Mouse (Mus musculus) cerebellum, adult 9-11 months (tissue): ENCODE data around the gene Pdzd2.
A peak's percentile ranks its signal among the peaks of the same experiment; 100 is the strongest.

ENCODE experiments used
- DNase-seq: peaks from one replicate; pipeline ENCODE4 v3.0.0; 2022

Gene Pdzd2

DNA sequence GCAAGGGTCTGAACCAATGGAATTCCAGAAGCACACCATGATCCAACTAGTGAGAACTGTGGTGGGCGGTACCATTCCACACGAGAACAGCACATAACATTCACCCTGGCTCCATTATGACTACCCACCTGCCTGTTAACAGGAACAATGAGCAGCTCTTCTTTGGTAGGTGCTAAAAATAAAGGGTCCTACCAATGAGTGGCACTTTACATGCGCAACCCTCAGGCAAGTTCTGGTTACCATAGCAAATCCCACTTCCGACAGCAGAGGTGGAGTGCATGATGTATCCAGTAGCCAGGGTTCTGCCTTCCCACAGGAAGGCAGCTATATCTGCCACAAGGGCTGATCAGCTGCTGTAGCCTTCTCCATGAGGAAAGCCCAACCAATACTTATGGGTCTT, 11.3 kb downstream of the Pdzd2 start:
- DNase-seq = no peak

DNA sequence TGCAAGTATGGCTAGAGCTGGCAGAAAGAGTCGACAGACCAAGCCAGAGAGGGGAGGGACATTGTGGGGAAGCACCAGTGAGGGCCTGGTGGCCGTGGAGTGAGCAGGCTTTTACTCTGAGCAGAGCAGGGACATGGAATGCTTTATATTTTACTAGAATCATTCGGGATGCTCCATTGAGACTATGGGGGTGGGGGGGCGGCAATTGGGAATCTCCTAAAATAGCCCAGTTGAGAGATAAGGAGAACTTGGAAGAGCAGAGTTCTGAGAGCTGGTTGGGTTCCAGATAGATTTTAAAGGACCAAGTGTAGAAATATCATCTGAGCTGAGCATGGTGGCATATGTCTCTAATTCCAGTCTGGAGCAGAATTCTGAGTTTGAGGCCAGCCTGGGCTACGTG, 14.5 kb downstream of the Pdzd2 start:
- DNase-seq = no peak

DNA sequence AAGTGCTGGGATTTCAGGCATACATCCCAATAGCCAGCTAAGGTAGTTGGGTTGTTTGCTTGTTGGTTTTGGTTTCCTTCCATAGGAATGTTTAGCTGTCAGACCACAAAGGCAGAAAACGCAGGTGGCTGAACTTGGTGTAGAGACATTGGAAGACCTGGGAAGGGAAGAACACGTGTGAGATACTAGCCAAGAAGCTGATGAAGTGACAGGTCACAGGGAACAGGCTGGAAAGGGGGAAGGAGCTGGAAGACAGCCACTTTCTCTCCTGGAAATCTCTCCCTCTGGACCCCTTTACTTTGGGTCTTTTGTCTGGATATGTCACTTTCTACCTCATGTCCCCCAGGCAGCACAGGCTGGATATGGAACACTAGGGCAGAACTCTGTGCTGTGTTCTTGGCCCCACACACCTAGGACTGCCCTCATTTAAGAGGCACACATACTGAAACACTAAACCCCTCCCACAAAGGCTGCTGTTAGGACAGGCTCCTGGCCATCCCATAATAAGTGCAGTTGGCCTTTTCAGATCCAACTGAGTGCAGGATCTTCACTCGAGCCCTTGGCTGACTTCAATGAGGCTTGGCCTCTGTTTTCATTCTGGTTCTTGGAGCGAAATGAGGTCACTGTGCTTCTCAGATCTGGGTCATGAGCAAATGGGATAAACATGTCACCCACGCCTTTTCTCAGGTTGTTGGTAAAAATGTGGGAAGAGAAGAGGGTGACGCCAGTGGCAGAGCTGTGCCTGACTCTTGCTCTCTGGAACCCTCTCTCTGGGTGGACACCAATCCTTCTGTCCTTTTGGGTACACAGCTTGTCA, 17.8 kb downstream of the Pdzd2 start:
- DNase-seq = no peak

- no peak for DNase-seq
Measured at GRCm38 (mm10) chr15:12718819-12719218, 20.9 kb downstream of the Pdzd2 start.

GRCm38 (mm10) chr15:12717410-12717809, 22.3 kb downstream of the Pdzd2 start:
- DNase-seq = no peak

DNA sequence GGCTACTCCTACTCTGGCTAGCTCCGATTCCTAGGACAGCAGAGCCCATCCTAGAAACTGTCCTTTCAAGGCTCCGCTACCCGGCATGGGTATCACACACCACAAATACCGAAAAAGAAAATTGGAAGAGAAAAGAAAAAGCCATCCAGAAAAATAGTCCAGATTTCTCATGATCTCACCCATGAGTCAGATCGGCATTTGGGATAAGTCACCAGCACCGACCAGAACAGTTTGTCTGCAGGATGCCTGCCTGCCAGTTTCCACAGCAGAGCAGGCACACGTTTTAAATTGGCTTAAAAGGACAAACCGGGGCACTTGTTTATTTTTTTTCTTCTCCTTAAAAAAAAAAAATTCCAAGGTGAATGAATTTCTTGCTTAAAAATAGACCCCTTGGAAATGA, 22.8 kb downstream of the Pdzd2 start:
- no peak for DNase-seq

DNA sequence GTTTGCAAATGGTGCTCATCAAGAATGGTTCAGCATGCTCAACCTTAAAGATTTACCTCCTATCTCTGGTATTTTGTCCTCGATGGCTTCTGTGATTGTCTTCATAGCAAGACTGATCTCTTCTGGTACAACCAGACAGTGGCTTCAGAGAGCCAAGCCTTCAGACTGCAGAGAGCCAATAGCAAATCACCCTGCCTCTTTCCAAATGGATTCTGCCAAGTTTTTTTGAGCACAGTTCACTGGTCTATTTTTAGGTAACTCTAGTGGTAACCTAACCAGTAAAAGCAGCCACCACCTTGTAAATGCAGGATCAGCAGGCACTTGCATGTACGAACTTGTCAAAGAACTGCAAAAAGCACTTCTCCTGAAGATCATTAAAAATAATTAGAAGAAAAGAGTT, 25.4 kb downstream of the Pdzd2 start:
- no peak for DNase-seq

DNA sequence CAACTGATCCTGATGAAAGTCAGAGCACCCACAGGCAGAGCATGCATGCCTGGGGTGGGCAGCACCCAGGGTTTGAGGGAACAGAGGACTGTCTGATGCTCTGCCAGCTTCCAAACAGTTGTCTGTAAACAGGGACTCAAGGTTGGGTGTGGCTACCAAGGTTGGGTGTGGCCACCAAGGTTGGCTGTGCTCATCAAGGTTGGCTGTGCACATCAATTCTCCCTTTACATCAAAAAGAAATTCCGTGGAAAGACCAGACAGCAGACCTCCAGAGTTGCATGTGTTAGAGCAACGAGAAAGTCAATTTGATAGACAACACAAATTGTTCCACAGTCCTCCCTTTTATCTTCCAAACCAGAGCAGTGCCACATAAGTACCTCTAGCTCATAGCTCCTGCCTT, 26.5 kb downstream of the Pdzd2 start:
- DNase-seq = no peak

GRCm38 (mm10) chr15:12710036-12710435, 29.7 kb downstream of the Pdzd2 start:
- peak; percentile 26 for DNase-seq

DNA sequence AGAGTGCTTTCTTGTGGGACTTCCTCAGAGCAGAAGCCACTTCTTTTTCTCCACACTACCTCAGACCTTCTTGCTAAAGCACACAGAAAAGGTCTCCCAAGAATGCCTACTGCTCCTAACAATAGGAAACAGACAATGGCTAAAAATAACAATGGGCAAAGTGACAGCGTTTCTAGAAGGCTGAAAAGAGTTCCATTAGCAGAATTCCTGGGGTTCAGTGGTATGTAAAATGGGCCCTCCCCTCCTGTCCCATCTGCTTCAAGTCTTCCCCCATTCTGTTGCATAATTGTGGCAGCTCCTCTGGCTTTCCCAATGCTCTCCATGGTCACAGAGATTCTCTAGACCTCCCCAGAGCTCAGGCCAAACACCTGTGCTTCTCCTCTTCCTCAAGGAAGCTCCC, 31.4 kb downstream of the Pdzd2 start:
- no peak for DNase-seq

- no peak for DNase-seq
Measured at GRCm38 (mm10) chr15:12706902-12707301, 32.8 kb downstream of the Pdzd2 start.

DNA sequence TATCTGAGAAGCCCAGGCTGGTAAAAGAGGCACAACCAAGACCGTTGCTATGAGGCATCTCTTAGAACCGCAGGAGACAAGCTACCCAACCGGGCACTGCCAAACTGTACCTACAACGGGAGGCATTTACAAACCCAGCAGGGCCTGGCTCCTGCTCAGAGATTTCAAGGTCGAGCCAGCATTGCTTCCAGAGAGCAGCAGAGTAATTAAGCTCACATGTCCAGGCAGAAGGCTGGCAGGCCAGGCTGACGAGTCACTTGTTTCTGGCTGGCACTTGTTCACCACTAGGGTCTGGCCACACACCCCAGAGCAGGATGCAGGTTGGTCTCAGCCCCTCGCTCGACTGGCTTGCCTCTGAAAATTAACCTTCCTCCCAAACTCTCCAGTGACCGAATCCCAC, 39.4 kb downstream of the Pdzd2 start:
- DNase-seq = peak; percentile 72

GRCm38 (mm10) chr15:12697741-12698140, 42.0 kb downstream of the Pdzd2 start:
- no peak for DNase-seq

- no peak for DNase-seq
Measured at GRCm38 (mm10) chr15:12696889-12697288, 42.8 kb downstream of the Pdzd2 start.

GRCm38 (mm10) chr15:12689716-12690381, 49.9 kb downstream of the Pdzd2 start:
- no peak for DNase-seq

DNA sequence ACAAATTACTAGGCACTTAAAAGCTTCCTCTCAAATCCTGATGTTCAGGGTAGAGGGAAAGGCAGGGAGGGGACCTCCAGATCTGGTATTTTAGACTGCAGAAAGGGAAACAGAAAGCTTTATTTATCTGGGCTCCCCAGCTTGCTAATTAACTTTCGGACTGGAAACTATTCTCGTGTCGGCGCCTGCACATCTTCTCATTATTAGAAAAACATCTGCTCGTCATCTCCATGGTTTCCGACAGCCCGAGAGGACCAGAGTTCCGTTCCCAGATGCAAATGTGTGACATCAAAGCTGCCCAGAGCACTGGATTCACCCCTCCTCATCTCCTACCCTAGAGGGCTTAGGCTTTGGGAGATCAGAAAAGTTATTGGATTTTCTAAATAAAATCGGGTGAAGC, 57.2 kb downstream of the Pdzd2 start:
- DNase-seq = no peak

DNA sequence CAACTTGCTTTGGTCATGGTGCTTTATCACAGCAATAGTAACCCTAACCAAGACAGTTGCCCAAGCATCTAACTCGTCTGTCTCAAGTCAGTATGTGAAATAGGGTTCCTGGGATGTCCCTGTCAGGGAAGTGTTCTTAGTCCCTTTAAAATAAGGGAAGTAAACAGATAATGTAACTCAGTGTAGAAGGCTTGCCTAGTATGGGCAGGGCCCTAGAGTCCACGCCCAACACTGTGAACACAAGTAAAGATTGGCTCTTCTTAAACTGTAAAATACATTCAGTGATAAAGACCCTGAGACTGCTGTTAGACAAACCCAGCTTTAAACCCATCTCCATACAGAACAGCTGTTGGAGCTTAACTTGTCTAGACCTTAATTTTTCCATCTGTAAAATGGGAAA, 57.8 kb downstream of the Pdzd2 start:
- no peak for DNase-seq

GRCm38 (mm10) chr15:12680750-12681149, 59.0 kb downstream of the Pdzd2 start:
- no peak for DNase-seq

GRCm38 (mm10) chr15:12679996-12680395, 59.7 kb downstream of the Pdzd2 start:
- no peak for DNase-seq

GRCm38 (mm10) chr15:12678540-12679112, 61.1 kb downstream of the Pdzd2 start:
- DNase-seq = no peak

GRCm38 (mm10) chr15:12675366-12675765, 64.4 kb downstream of the Pdzd2 start:
- DNase-seq = no peak

- no peak for DNase-seq
Measured at GRCm38 (mm10) chr15:12674026-12674425, 65.7 kb downstream of the Pdzd2 start.

DNA sequence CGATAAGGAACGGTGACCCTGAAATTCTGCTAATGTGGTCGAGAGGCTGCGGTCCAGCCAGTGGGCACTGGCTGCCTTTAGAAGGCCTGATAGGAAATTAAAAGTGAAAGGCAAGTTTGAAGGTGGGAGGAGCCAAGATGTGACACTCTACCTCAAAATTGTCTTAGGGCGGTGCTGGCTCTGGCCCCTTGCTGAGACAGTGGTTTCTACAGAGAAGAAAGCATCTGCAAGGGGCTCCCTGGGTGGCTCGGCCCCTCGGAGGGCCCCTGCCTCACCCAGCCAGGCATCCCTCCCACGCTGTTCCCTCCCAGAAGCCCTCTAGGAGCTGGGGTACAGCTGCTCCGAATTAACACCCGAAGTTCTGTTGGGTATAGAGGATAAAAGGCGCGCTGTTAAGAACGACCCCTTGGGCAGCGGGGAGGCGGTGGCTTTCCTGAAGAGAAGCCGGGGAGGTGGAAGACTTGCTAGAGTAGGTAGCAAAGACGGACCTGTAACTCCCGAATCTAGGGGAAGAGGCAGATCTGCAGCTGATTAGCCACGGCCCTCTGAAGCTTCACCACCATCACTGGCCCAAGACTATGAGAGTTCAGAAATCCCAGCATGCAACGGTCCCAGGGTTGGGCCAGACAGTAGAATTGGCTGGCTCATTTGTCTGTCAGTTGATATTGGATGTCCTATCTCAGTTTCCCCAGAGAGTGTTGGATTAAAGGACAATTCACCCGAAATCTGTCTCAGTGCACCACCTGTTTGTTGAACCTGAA, 71.8 kb downstream of the Pdzd2 start:
- DNase-seq = no peak
